Mouse (Mus musculus) c-Kit-positive CD71-positive TER-119-positive erythroid progenitor cells, embryonic 14.5 days (primary cell): ENCODE data around the gene Hist2h2ac.
"Not testable (repeated sequence)": the region's sequence is repeated elsewhere in the genome, so short reads cannot be mapped to it uniquely, and the experiment has no call there.

ENCODE experiments used
- DNase-seq: peaks from one replicate; pipeline ENCODE4 v3.0.0-alpha.2; 2013; ENCODE audit warnings: low spot score

The Hist2h2ac gene

DNA sequence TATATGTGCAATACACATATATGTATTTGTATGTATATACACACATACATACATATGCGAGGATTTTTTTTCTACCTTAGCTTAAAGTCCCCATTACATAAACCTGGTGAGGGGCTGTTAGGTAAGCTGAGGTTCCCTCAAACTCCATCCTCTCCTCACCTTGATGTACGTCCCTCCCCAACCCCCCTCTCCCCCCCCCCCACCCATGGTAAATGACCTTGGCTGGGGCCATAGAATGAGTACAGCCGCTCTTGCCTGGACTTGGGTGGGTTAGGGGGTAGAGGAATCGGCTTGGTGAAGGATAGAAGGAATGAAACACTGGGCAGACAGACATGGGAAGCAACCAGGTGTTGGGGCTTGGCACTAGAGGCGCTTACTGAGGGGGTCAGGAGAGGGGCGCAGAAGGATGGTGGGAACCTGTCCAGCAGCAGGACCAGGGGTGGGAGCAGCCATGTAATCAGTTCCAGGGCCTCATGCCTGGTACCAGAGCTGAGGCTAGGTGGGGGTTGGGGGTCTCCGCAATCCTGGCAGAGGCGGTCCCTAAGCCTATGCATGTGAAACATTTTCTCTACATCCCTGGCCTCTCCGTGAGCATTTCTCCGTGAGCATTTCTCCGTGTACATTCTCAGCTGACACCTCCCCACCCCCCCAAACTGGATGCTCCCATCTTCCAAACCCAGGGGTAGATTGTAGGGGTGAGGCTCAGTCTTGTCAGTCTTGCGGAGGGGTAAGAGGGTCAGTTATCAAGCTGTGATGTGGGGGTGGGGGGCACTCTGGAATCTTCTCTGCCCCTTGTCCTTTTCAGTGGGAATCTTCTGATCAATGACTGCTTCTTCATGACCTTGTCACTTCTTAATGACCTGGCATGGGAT lies 38.9 kb downstream of the Hist2h2ac start:
- DNase-seq = no peak

DNA sequence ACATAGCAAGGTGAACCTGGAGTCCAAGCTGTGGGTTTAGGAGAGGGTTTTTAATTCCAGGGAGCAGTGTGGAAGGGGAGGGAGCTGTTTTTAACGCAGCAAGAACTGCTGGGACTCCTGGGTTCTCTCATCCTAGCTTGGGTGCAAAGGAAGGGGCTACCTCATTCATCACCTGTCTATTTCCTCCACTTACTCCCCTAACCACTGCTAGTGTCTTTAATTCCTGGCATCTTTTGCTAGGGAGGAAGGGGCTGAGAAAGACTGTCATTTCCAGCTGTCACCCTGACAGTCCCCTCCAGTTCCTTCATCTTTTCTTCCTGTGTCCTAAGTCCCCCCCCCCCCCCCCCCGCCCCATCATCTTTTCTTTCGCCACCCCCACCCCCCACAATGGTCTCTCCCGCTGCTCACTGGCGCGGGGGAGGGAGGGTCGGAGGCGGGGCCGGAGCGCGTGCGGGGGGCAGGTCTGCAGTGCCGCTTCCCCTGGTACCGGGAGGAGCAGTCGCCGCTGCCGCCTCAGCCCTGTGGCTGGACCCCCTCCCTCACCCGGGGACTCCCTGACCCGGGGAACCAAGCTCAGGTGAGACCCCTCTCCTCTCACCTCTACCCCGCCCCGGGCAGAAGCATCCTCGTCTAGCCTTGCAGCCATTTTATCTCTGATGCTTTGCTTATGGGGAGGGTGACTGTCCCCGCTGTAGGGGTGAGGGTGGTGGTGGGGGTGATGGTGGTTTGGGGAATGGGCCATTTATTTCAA lies 39.8 kb downstream of the Hist2h2ac start, which contains the start of gene Sv2a:
Gene Sv2a, plus strand, starts transcription at position 425 of the 751 bp plus-strand sequence.
- DNase-seq = no peak

DNA sequence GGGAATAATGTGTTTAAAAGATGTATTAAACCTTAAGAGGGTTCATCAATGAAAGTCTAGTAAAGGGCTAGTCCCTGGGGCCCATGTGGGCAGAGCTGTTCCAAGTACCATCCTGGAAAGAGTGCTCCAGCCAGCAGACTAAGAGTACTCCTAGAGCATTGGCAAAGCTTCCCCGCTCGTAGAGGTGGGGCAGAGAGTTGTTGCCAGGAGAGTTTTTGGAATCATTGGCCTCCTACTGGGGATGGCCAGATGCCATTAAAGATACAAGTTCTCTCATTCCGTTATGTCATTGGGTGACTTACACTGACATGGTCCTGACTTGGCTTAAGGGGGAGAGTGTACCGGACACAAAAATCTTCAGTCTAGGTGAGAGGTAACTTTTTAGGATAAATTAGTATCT lies 41.1 kb downstream of the Hist2h2ac start:
- no peak for DNase-seq

DNA sequence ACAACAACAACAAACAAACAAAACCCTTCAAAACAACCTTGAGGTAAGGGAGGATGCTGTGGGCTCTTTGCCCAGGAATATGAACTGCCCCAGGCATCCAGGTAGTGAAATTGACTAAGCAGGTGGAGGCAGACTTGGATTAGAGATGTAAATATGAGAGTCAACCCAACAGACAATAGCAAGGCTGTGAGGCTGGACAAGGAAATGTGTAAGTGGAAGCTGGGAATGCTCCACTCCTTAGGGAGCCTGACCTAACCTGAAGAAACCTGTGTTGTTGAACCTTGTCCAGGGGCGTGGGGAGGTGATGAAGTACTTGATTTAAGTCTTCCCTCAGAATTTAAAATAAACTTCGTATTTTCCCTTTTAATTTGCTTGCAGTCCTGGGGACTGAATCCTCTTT lies 41.8 kb downstream of the Hist2h2ac start:
- no peak for DNase-seq

DNA sequence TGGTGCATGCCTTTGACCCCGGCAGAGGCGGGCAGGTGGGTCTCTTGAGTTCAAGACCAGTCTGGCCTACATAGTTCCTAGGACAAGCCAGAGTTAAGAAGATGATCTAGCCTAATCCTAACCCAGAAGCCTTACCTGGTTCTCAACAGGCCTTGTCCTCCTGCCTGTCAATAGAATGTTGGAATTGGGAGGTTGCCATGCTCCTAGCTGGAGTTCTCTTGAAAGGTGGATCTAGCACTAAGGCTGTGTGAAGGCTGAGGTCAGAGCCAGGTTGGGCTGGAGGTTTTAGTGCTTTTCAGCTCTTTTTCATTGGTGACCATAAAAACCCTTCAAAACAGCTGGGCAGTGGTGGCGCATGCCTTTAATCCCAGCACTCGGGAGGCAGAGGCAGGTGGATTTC lies 42.3 kb downstream of the Hist2h2ac start:
- no peak for DNase-seq

DNA sequence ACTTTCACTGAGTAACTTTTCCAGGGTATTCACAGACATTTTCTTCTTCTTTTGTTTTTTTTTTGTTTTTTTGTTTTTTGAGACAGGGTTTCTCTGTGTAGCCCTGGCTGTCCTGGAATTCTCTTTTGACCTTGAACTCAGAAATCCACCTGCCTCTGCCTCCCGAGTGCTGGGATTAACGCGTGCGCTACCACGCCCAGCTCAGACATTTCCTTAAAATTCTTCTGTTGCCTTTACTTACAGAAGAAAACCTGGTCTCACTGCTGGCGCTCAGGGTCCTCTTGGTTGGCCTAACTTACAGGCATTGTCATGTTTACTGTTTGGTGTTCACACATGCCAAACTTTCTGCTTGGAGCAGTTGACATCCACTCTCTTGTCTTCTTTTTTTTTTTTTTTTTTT lies 45.4 kb downstream of the Hist2h2ac start:
- DNase-seq = no peak

DNA sequence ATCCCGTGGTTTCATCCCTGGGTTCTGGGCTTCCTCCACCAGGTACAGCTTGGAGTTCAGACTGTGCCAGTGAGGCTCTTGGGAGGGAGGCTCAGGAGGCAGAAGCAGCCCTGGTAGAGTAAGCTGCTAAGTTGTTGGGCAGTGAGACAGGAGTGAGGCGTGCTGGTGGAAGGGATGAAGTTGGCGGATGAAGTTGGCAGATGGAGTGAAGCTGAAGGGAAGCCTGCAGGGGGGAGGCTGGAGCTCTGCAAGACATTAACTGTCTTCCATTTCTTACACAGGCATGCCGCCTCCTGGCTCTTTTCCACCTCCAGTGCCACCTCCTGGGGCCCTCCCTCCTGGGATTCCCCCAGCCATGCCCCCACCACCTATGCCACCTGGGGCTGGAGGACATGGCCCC lies 46.6 kb downstream of the Hist2h2ac start:
- not testable (repeated sequence) for DNase-seq

DNA sequence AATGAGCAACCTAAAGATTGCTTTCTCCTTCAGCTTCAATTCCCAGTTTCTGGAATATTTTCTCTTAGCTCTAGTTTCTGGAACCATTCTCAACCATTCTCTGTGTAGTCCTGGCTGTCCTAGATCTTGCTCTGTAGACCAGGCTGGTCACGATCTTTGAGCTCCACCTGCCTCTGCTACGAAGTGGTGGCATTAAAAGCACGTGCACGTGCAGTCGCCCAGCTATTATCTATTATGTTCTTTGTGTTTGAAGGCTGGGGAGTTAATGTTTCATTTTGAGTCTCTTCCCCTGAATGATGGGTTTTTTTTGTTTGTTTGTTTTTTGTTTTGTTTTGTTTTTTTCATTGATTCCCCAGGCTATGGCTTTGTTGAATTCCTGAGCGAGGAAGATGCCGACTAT lies 47.5 kb downstream of the Hist2h2ac start:
- DNase-seq = peak; percentile 20

DNA sequence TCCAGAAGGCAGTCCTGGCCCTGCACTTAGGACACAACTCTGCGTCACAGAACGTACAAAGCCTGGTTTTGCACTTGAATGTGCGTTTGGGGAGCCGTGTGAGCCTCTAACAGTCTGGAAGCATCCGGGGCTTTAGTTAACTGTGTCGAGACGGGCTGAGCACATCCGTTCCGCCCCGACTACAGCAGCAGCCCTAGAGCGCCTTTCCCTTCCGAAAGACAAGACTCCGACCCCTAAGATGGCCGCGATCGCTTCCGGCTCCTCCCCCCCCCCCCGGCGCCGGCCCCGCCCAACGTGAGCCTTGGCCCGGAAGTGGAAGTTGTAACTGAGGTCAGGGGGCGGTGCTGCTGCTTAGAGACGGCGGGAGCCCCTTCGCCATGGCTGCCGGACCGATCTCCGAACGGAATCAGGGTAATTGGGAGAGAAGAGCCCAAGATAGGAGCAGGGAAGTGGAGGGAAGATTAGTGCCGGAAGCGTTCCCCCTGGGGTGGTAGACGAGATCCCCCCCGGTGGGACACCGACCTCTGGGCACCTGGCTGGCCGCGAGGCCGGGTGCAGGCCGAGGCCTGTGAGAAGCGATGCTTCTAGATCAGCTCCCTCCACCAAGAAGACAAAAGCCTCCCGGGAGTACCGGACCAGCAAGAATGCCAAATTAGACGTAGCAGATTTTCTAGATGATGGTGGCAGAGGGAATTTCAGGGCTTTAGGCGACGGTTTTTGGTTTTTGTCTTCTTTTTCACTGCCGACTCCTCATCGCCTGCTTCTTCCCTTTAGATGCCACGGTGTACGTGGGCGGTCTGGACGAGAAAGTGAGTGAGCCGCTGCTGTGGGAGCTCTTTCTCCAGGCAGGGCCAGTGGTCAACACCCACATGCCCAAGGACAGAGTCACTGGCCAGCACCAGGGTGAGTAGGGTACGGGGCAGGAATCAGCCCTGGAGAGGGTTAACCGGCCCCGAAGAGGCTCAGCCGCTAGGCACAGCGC lies 48.2 kb downstream of the Hist2h2ac start, which contains the start of gene Sf3b4:
Gene Sf3b4, plus strand, starts transcription at position 136 of the 982 bp plus-strand sequence.
- peak; percentile 86 for DNase-seq

DNA sequence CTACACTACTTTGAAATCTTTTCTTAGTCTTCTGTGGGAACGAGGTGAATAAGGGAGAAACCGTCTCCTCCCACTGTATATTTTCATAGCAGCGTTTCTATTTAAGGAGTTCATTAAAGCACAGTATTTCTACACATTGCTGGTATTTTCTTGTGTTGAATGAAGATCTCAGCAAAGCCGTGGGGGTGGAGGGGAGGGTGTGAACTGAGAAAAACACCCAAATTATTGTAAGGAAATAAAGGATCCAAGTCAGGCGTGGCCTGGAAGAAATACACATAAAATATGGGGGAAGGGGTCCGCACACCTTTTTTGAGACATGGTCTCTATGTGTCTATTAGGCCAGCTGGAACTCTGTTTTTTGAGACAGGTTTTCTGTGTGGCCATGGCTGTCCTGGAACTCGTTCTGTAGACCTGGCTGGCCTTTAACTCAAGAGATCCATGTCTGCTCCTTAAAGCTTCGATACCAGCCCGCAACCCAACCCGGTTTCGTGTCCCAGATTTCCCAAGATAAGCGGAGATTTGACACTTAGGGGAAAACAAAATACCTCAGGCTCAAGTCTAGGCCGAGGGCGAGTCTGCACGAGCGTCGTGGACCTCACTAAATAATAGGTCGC lies 49.0 kb downstream of the Hist2h2ac start:
- no peak for DNase-seq

DNA sequence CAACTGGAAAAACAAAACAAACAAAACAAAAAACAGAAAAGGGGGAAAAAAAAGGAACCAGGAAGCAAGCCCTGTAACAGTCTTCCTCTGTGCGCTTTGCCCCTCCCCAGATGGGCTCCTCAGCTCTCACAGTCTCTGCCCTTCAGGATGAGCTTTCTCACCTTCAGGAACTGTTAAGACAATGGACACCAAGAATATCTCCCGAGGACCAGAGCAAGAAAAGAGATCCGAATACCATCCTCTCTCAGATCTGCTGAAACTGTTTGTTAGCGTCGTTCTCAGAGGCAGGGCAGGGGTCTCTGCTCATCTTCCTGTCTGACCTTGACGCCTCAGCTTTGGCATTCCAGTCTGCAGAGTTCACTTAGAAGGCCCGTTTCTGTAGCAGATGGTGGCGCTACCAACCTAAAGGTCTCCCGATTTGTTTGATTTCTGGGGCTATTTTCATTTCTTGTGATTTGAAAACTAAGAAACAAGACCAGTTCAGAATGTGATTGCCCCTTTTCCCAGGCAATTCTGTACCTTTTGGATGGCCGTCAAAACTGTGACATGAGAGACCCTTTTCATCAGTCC lies 49.6 kb downstream of the Hist2h2ac start:
- no peak for DNase-seq
